In the genomic region with DNA sequence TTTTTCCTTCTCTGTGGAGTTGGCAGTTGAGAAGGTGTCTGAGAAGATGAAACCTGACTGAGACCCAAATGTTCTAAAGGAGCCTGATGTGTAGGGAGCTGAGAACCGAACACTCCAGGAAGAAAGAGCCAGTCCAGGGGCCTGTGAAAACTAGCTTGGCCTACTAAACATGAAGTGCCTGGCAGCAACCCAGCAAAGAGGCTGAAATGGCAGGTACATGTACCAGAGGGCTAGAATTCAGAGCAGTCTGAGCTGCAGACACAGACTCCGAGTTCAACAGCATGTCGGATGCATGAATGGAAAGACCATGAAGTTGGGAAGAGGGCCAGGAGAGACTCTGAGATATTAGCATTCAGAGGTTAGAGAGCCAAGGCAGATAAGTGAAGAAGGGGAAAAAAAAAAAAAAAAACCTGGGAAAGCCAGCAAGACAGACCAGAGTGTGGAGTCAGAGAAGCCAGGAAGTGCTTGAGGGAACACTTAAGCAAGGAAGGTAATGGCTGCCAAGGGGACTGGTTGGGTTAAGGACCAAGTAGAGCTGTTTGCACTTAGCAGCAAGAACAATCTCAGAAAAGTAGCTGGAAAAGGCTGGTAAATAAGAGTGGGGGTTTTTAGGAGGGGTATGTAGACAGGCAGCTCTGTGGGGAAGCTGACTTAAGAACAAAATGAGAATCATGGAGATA, we compare ENCODE assay signal across 29 mouse cellular contexts. TPM values are rescaled to one million over a fixed set of nuclear protein-coding genes. Genes with fewer than 3 reads are reported as not detected.
DNase-seq lines count a peak whose midpoint lies in the region; ATAC-seq lines count a peak whose summit lies in the region.
"Had no signal": no experiment of that assay in that cellular context is flagged by ENCODE, and none has a peak within 500 bp of the region (broad histone marks: within the 10 kb centered on the region; RNA-seq: fewer than 3 reads in every experiment).

No protein-coding gene starts in this region.

- no peaks in the 10 kb centered on the region for H3K9me3 ChIP-seq in heart, embryonic 16.5 days (replicated peaks; ENCODE audit: control insufficient read depth, low read length)
- no peaks in the 10 kb centered on the region for H3K9me3 ChIP-seq in lung, embryonic 16.5 days (ENCODE audit: control insufficient read depth, low read length)
- H3K9me3 ChIP-seq: embryonic facial prominence, embryonic 13.5 days; hindbrain, embryonic 12.5 days; kidney, embryonic 15.5 days; limb, embryonic 12.5 days; midbrain, embryonic 10.5 days; neural tube, embryonic 12.5 days had no signal

- intact Hi-C loops in heart, postnatal 36 days (cut with DNase I) = no loop called here

- 64% methylated on average over 3 of the region's 3 CpGs for WGBS in heart, embryonic 16.5 days
- 62% methylated on average over 3 of the region's 3 CpGs for WGBS in lung, embryonic 16.5 days

- no peak for ATAC-seq in heart, embryonic 16.5 days (replicated peaks; ENCODE audit: extremely low read depth, insufficient read depth, low FRiP score)
- ATAC-seq in lung, embryonic 16.5 days (ENCODE audit: low read depth) = peak; percentile 44
- ATAC-seq: forebrain, embryonic 16.5 days had no signal

- DNase-seq in heart, postnatal 36 days = no peak
- DNase-seq in gonadal fat pad, adult 2 months (ENCODE audit: low read depth) = peak; percentile 40
- peak; percentile 83 for DNase-seq in lung, postnatal 36 days
- no peak for DNase-seq in gastrocnemius, adult 8-10 months (ENCODE audit: low spot score in 2 of 2)
- DNase-seq in spleen, postnatal 4 days (ENCODE audit: low spot score in 2 of 2) = no peak
- DNase-seq: adrenal gland, adult 2 months; adrenal gland, postnatal 36 days; cerebellum, adult 2 months; gastrocnemius, postnatal 10 days; heart, adult 11 months; heart, postnatal 14 days; kidney, adult 11 months; kidney, postnatal 25 days; right cerebral cortex, adult 18-20 months; spleen, adult 18-20 months; thymus, adult 2 months; thymus, postnatal 36 days had no signal

- no peak overlapping the region for H3K4me2 ChIP-seq in heart, embryonic 16.5 days (ENCODE audit: low read depth, low read length)
- H3K4me2 ChIP-seq in lung, embryonic 16.5 days (ENCODE audit: low read depth, low read length) = peak overlapping the region; percentile 26
- H3K4me2 ChIP-seq: embryonic facial prominence, embryonic 13.5 days; heart, embryonic 11.5 days; hindbrain, embryonic 12.5 days; kidney, embryonic 15.5 days; limb, embryonic 12.5 days; liver, embryonic 11.5 days; neural tube, embryonic 12.5 days had no signal

- peaks cover 21% of the 10 kb centered on the region for H3K36me3 ChIP-seq in heart, embryonic 16.5 days (ENCODE audit: control insufficient read depth, insufficient read depth)
- H3K36me3 ChIP-seq in lung, embryonic 16.5 days (ENCODE audit: control insufficient read depth, insufficient read depth, low read length) = peaks cover 14% of the 10 kb centered on the region

- H3K4me1 ChIP-seq in heart, embryonic 16.5 days (ENCODE audit: control insufficient read depth, insufficient read depth, low read length) = peaks cover 20% of the 10 kb centered on the region
- H3K4me1 ChIP-seq in lung, embryonic 16.5 days (replicated peaks; ENCODE audit: control insufficient read depth, insufficient read depth, low read length) = peaks cover 23% of the 10 kb centered on the region

- H3K4me3 ChIP-seq in heart, embryonic 16.5 days (ENCODE audit: low read length) = no peak overlapping the region
- no peak overlapping the region for H3K4me3 ChIP-seq in lung, embryonic 16.5 days (ENCODE audit: low read length)
- H3K4me3 ChIP-seq: embryonic facial prominence, embryonic 13.5 days; hindbrain, embryonic 12.5 days; kidney, embryonic 15.5 days; limb, embryonic 12.5 days; midbrain, embryonic 10.5 days; myocyte; neural tube, embryonic 12.5 days had no signal

- no peak overlapping the region for H3K9ac ChIP-seq in heart, embryonic 16.5 days (ENCODE audit: low read length)
- H3K9ac ChIP-seq in lung, embryonic 16.5 days (ENCODE audit: low read length) = no peak overlapping the region
- H3K9ac ChIP-seq: embryonic facial prominence, embryonic 13.5 days; hindbrain, embryonic 12.5 days; kidney, embryonic 15.5 days; limb, embryonic 12.5 days; neural tube, embryonic 12.5 days had no signal

- peak overlapping the region; percentile 14; the same call in 1 of the 2 replicates for H3K27ac ChIP-seq in heart, embryonic 16.5 days (ENCODE audit: low read length)
- H3K27ac ChIP-seq in lung, embryonic 16.5 days (ENCODE audit: low read length) = peak overlapping the region; percentile 78
- H3K27ac ChIP-seq: embryonic facial prominence, embryonic 13.5 days; hindbrain, embryonic 12.5 days; kidney, embryonic 15.5 days; limb, embryonic 12.5 days; midbrain, embryonic 10.5 days; neural tube, embryonic 12.5 days had no signal

- H3K27me3 ChIP-seq in heart, embryonic 16.5 days (ENCODE audit: control insufficient read depth, insufficient read depth, low read length) = no peaks in the 10 kb centered on the region
- no peaks in the 10 kb centered on the region for H3K27me3 ChIP-seq in lung, embryonic 16.5 days (ENCODE audit: control insufficient read depth, insufficient read depth, low read depth, low read length)
- H3K27me3 ChIP-seq: embryonic facial prominence, embryonic 13.5 days; hindbrain, embryonic 12.5 days; kidney, embryonic 15.5 days; limb, embryonic 12.5 days; neural tube, embryonic 12.5 days had no signal

RNA-seq across cellular contexts. Expression of gene Itgb1bp1, which starts 2.8 kb away (rescaled TPM):
- polyA plus RNA-seq in heart, embryonic 16.5 days (2015; fragmentation: Nextera tagmentation; extraction: Ambion mirVana) = 38.7 and 38.8 TPM in 2 replicates
- total RNA-seq in heart, postnatal 36 days (2021) = 10 to 100 TPM; 44.6 to 44.9 TPM
- polyA plus RNA-seq in gonadal fat pad, adult 2 months (2012; rRNA removed) = 29.3 and 42.0 TPM in 2 replicates
- polyA plus RNA-seq in lung, embryonic 16.5 days (2015; fragmentation: Nextera tagmentation; extraction: Ambion mirVana) = 50.2 and 57.8 TPM in 2 replicates
- total RNA-seq in gastrocnemius, adult 8-10 months (2022) = 10 to 100 TPM; 40.3 to 53.1 (median 47.7) TPM

RNA-seq across cellular contexts. Expression of gene Cpsf3, which starts 3.7 kb away (rescaled TPM):
- polyA plus RNA-seq in heart, embryonic 16.5 days (2015; fragmentation: Nextera tagmentation; extraction: Ambion mirVana) = 70.9 and 77.0 TPM in 2 replicates
- total RNA-seq in heart, postnatal 36 days (2021) = 10 to 100 TPM; 37.3 to 37.7 TPM
- polyA plus RNA-seq in gonadal fat pad, adult 2 months (2012; rRNA removed) = 48.8 and 54.2 TPM in 2 replicates
- polyA plus RNA-seq in lung, embryonic 16.5 days (2015; fragmentation: Nextera tagmentation; extraction: Ambion mirVana) = 112 and 115 TPM in 2 replicates
- total RNA-seq in gastrocnemius, adult 8-10 months (2022) = 10 to 100 TPM; 16.9 to 18.3 (median 17.5) TPM

RNA-seq across cellular contexts. Expression of gene Iah1, which starts 27.3 kb away (rescaled TPM):
- polyA plus RNA-seq in heart, embryonic 16.5 days (2015; fragmentation: Nextera tagmentation; extraction: Ambion mirVana) = 42.2 and 46.5 TPM in 2 replicates
- total RNA-seq in heart, postnatal 36 days (2021) = 10 to 100 TPM; 12.2 to 17.4 TPM
- 262 and 308 TPM in 2 replicates for polyA plus RNA-seq in gonadal fat pad, adult 2 months (2012; rRNA removed)
- 70.1 and 77.2 TPM in 2 replicates for polyA plus RNA-seq in lung, embryonic 16.5 days (2015; fragmentation: Nextera tagmentation; extraction: Ambion mirVana)
- total RNA-seq in gastrocnemius, adult 8-10 months (2022) = 1 to 10 TPM; 2.7 to 5.0 (median 3.7) TPM

Comparison
In these comparisons a context has a peak if more than half of its experiments do, and no peak if none do; other contexts are left out.
1. DNase-seq: peak in gonadal fat pad, adult 2 months (single experiment) and lung, postnatal 36 days (single experiment); none in heart, postnatal 36 days (0 of 2), gastrocnemius, adult 8-10 months (0 of 2) and spleen, postnatal 4 days (0 of 2).